Mouse (Mus musculus) heart, embryonic 15.5 days (tissue): ENCODE data around the gene Cct5. TPM values are rescaled to one million over a fixed set of nuclear protein-coding genes. Genes with fewer than 3 reads are reported as not detected.

Experiments used
- polyA plus RNA-seq: library from polyadenylated mRNA; unstranded; fragments of >200 nt; fragmentation: Nextera tagmentation; extraction: Ambion mirVana; gene quantifications from 2 replicates; pipeline ENCODE4 v1.2.1, GENCODE M21; 2015

Gene Cct5
- polyA plus RNA-seq, 1 experiment from 2014 or later: 312 TPM

Other genes starting within 250 kb of the Cct5 start
- 3.5 and 4.3 TPM in 2 replicates for gene Ankrd33b, start 234.1 kb downstream of the Cct5 start, polyA plus RNA-seq
- 1.7 and 2.2 TPM in 2 replicates for gene Ropn1l, start 148.1 kb downstream of the Cct5 start, polyA plus RNA-seq
- gene March6, start 70.8 kb downstream of the Cct5 start, polyA plus RNA-seq: 26.0 and 27.3 TPM in 2 replicates
- 9.5 and 9.9 TPM in 2 replicates for gene Cmbl, start 36.4 kb downstream of the Cct5 start, polyA plus RNA-seq
- gene Fam173b, start within 50 bp of the Cct5 start, polyA plus RNA-seq: 14.0 and 14.9 TPM in 2 replicates